Mouse (Mus musculus) neural tube, embryonic 14.5 days (tissue): ENCODE measurements at regions not wholly inside any gene's neighbourhood (a gene's known extent, or its start where the extent isn't known, plus 50 kb on each side); places are given as distances from the start of the nearest gene placed in this dataset.

Source experiments
- ATAC-seq: fragments of 200-750 bp; cut with Nextera tagmentation; 2 replicates; pipeline ENCODE4 v1.8.0; 2017; ENCODE audit warnings: low read depth, mild to moderate bottlenecking, moderate TSS enrichment, moderate library complexity
- H3K27ac ChIP-seq: fragments of 300-500 bp; sonication (generic); 2 replicates; pipeline ENCODE4 v1.5.1; 2014; ENCODE audit warnings: low read depth, mild to moderate bottlenecking, control low read depth, low read length, moderate library complexity, mixed read lengths
- H3K27me3 ChIP-seq: fragments of 300-500 bp; sonication (generic); 2 replicates; pipeline ENCODE4 v1.6.1; 2014; ENCODE audit warnings: low read length; ENCODE audit not compliant: control insufficient read depth, insufficient read depth
- H3K36me3 ChIP-seq: fragments of 300-500 bp; sonication (generic); 2 replicates; pipeline ENCODE4 v1.6.1; 2014; ENCODE audit warnings: low read length, mixed read lengths; ENCODE audit not compliant: control insufficient read depth, insufficient read depth
- H3K4me1 ChIP-seq: fragments of 300-500 bp; sonication (generic); 2 replicates; pipeline ENCODE4 v1.6.1; 2014; ENCODE audit warnings: low read length; ENCODE audit not compliant: control insufficient read depth, insufficient read depth
- H3K4me2 ChIP-seq: fragments of 300-500 bp; sonication (generic); 2 replicates; pipeline ENCODE4 v1.6.1; 2014; ENCODE audit warnings: mild to moderate bottlenecking, low read depth, low read length, control low read depth
- H3K4me3 ChIP-seq: fragments of 300-500 bp; sonication (generic); 2 replicates; pipeline ENCODE4 v1.5.1; 2014; ENCODE audit warnings: low read depth, low read length, control low read depth, mixed read lengths
- H3K9ac ChIP-seq: fragments of 300-500 bp; sonication (generic); replicated peaks from 2 replicates; pipeline ENCODE4 v1.6.1; 2014; ENCODE audit warnings: low read depth, mild to moderate bottlenecking, control low read depth, low read length, mixed read lengths
- H3K9me3 ChIP-seq: fragments of 300-500 bp; sonication (generic); 2 replicates; pipeline ENCODE4 v1.6.1; 2016; ENCODE audit warnings: low read length; ENCODE audit not compliant: control insufficient read depth
- whole genome bisulfite sequencing: fragments of 180-500 bp; shearing (Covaris S2); extraction: QIAGEN DNeasy Blood & Tissue Kit; methylation state at CpG from one replicate; pipeline ENCODE4 v1.1.7; 2014; 5-methylcytosine and 5-hydroxymethylcytosine counted together

DNA sequence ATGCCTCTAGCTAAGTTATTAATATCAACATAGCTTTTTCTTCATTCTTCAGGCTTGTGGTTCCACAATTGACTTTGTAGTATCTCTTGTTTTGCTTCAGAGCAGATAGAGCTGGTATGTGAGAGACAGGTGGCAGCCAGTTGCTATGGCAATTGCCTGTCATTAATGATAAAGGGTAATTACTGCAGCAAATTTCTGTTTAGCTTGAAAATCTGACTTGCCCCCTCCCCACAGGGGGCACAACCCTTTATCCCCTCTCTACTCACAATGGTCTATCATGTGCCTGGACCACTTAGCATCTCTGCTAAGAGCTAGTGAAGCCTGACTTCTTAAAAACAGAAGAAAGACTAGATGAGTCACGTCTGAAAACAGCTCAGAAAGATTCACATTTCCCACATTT, 157.1 kb upstream of the G2e3 start:
- Histone ChIP-seq H3K27ac (no peak overlapping the region), H3K4me3 (no peak overlapping the region), H3K27me3 (no peaks in the 10 kb centered on the region), H3K9me3 (no peaks in the 10 kb centered on the region), H3K4me1 (peaks cover 3% of the 10 kb centered on the region; the same call in 1 of the 2 replicates), H3K36me3 (no peaks in the 10 kb centered on the region), H3K4me2 (no peak overlapping the region), H3K9ac (no peak overlapping the region)
- WGBS, result 18% methylated on average over 1 of the region's 1 CpGs
- ATAC-seq, result no peak

DNA sequence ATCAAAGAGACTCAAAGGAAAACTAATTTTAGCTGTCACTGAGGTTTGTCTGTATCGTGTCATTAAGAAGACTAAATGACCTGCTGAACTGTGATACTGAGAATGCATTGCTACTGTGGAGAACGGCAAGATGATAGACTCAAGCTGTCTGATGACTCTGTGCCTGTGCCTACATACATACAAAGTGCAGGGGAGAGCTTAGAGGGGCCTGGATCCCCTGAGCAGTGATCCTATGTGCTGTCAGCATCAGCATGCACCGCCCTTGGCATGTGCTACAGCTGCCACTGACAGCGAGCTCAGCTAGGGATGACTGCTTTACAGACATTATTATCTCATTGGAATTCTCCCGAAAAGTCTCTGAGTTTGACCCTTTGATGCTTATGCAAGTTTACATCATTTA, 157.7 kb upstream of the G2e3 start:
- no peaks in the 10 kb centered on the region for H3K9me3 ChIP-seq
- no peak for ATAC-seq
- no peaks in the 10 kb centered on the region for H3K36me3 ChIP-seq
- 66% methylated on average over 5 of the region's 5 CpGs for WGBS
- H3K4me2 ChIP-seq, result no peak overlapping the region
- H3K4me3 ChIP-seq, result no peak overlapping the region
- H3K27ac ChIP-seq, result no peak overlapping the region
- H3K4me1 ChIP-seq, result peaks cover 3% of the 10 kb centered on the region; the same call in 1 of the 2 replicates
- no peaks in the 10 kb centered on the region for H3K27me3 ChIP-seq
- no peak overlapping the region for H3K9ac ChIP-seq

DNA sequence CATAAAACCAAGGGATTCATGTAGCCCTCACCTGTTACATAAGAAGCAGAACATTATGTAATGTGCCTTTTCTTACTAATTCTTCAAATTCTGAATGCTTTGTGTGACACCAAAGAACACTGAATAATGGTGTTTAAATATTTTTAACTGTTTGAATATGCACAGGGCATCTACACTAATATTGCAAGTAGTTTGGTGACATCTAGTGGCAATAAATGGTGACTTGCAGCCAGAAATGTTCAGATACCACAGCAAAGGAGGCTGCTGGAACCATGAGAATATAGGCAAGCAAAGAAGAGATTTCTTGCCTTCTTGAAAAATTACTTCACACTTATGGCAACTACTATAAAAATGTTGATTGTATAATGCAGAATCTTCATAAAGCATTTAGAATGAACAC, 159.6 kb upstream of the G2e3 start:
- H3K27ac ChIP-seq, result no peak overlapping the region
- peak; percentile 86 for ATAC-seq
- H3K27me3 ChIP-seq, result no peaks in the 10 kb centered on the region
- no peak overlapping the region for H3K9ac ChIP-seq
- H3K36me3 ChIP-seq, result no peaks in the 10 kb centered on the region
- H3K4me3 ChIP-seq, result no peak overlapping the region
- peaks cover 3% of the 10 kb centered on the region; the same call in 1 of the 2 replicates for H3K4me1 ChIP-seq
- H3K9me3 ChIP-seq, result no peaks in the 10 kb centered on the region
- H3K4me2 ChIP-seq, result no peak overlapping the region

DNA sequence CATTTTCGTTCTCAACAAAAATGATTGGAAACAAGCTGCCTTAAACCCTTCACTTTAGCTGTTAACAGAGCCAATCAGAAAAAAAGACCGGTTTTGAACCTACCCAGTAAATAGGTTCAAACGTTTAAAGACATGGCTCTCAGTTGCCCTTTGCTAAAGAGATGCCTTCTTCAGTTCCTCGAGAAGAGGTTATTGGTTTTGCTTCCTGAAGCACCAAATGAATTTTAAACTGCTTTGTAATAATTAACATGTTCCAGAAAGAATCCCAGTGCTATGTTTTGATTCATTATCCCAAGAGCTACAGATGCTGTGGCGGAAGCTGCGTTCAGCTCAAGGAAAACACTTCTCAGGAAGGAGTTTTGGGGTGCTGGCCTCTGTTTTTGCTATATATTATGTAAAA, 160.1 kb upstream of the G2e3 start:
- H3K36me3 ChIP-seq, result no peaks in the 10 kb centered on the region
- no peaks in the 10 kb centered on the region for H3K9me3 ChIP-seq
- H3K4me3 ChIP-seq, result no peak overlapping the region
- H3K27me3 ChIP-seq, result no peaks in the 10 kb centered on the region
- no peak overlapping the region for H3K9ac ChIP-seq
- H3K4me1 ChIP-seq, result peaks cover 3% of the 10 kb centered on the region; the same call in 1 of the 2 replicates
- H3K27ac ChIP-seq, result no peak overlapping the region
- WGBS, result 73% methylated on average over 6 of the region's 6 CpGs
- no peak for ATAC-seq
- H3K4me2 ChIP-seq, result no peak overlapping the region

DNA sequence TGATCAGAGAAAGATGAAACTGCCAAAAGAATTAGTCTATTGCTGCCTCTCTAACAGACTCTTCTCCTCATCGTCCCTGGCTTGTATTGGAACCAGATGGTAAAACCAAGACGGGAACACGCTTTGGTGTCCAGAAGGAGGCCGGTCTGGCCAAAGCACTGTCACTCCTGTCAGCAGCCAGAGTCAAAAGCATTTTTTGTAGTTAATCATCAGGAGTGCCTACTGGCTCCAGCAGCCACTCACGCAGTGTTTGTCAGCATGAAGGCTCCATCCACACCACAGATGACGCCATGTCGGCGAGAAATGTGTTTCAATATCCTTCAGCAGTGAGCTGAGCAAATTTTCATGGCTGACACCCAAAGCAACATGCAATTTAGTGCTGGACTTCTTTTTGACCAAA, 162.1 kb upstream of the G2e3 start:
- ATAC-seq, result no peak
- no peak overlapping the region for H3K9ac ChIP-seq
- H3K36me3 ChIP-seq, result no peaks in the 10 kb centered on the region
- no peak overlapping the region for H3K27ac ChIP-seq
- no peaks in the 10 kb centered on the region for H3K27me3 ChIP-seq
- no peak overlapping the region for H3K4me3 ChIP-seq
- no peaks in the 10 kb centered on the region for H3K9me3 ChIP-seq
- no peak overlapping the region for H3K4me2 ChIP-seq
- 83% methylated on average over 8 of the region's 8 CpGs for WGBS
- H3K4me1 ChIP-seq, result peaks cover 3% of the 10 kb centered on the region; the same call in 1 of the 2 replicates

DNA sequence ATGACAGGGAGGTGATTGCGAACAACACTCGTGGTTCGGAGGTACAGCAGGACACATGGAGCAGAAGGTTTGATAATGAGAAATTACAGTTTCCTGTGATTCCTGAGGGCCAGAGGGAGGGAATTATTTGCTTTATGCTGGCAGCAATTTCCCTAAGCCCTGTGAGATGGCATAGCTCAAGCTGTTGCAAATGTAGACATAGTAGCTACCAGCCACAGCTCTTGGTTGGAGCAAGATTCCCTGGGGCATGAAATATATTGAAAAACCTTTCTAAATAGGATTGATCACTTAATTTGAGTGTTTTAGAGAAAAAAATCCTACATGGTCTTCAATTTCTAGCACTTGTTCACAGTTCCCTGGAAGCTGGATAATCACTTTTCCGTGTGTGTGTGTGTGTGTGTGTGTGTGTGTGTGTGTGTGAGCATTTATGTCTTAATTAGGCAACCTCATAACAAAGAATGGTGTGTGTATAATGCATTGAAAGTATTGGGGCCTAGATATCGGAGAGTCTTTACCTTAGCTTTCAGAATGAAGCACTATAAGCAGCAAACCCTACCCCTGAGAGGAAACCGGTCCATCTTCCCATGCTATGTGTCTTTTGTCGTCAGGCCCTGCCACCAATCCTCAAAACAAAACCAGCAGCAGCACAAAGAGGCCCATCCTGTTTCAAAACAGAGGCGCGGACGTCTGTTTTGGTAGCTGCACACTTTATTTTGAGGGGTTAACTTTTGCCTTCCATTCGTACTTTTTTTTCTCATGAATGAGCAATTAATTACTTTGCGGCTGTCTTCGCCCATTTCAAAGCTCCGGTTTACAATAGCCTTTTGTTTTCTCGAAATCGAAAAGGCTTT, 172.7 kb upstream of the G2e3 start:
- ATAC-seq, result peak; percentile 49; the same call in 1 of the 2 replicates
- H3K4me3 ChIP-seq, result no peak overlapping the region
- no peaks in the 10 kb centered on the region for H3K27me3 ChIP-seq
- no peak overlapping the region for H3K27ac ChIP-seq
- no peaks in the 10 kb centered on the region for H3K36me3 ChIP-seq
- no peak overlapping the region for H3K9ac ChIP-seq
- 18% methylated on average over 16 of the region's 16 CpGs for WGBS
- H3K9me3 ChIP-seq, result no peaks in the 10 kb centered on the region
- no peaks in the 10 kb centered on the region for H3K4me1 ChIP-seq
- peak overlapping the region; percentile 33; the same call in 1 of the 2 replicates for H3K4me2 ChIP-seq

DNA sequence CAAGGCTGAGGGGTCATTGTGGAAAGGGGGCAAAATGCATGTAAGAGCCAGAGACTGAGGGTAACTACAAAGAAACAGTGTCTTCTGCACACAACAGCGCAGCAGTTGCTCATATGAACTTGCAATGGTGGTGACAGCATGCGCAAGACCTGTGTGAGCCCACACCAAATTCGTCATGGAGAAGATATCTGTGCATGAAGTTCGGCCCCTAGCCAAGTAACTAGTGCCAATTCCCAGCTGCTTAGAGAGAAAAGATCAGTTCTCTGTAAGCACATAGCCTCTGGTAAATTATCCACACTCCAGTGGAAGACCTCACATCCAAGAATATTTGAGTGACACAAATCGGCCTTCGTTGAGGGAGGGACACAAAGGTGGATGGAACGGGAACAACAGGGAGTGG, 182.7 kb upstream of the G2e3 start:
- WGBS, result 92% methylated on average over 7 of the region's 7 CpGs
- Histone ChIP-seq H3K4me1 (no peaks in the 10 kb centered on the region), H3K27ac (no peak overlapping the region), H3K9ac (no peak overlapping the region), H3K4me3 (no peak overlapping the region), H3K27me3 (no peaks in the 10 kb centered on the region), H3K9me3 (no peaks in the 10 kb centered on the region), H3K36me3 (no peaks in the 10 kb centered on the region), H3K4me2 (no peak overlapping the region)
- ATAC-seq, result no peak

DNA sequence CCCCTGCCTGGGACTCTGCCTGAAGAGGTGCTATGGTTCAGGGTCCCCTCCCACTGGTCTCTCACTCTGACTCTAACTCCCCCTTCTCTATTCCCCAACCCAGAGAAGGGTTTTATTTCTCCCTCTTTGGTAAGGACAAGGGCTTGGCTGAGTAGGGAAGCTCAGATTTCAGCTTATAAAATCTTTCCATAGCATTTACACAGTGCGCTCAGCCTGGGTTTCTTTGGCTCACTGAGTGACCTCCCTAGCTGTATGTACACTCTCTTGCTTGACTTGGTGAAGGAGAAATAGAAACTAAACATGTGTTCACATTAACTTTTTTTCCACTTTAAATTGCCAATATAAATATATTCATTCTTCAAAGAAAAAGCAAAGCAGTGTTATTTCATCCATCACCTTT, 186.9 kb upstream of the G2e3 start:
- Histone ChIP-seq H3K4me3 (no peak overlapping the region), H3K9ac (no peak overlapping the region), H3K36me3 (no peaks in the 10 kb centered on the region), H3K27me3 (no peaks in the 10 kb centered on the region), H3K4me2 (no peak overlapping the region), H3K27ac (no peak overlapping the region), H3K9me3 (no peaks in the 10 kb centered on the region), H3K4me1 (no peaks in the 10 kb centered on the region)
- ATAC-seq, result no peak
- 87% methylated on average over 1 of the region's 1 CpGs for WGBS

DNA sequence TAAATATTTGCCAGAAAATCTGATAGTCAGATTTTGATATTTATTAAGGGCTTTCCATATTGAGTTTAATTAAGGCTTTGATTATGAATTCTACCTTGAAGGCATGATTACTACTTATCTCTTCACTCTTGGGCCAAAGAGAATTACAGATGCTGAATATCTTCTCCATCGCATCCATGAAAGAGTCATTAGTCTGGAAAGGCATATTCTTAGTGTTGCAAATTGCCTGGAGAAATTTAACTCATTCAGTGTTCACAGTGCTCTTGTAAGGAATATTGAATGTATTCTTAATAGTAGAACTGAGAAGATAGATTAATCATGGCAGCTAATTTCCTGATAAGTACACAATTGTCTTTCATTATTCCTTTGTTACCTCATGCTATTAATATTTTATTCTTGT, 187.7 kb upstream of the G2e3 start:
- no peaks in the 10 kb centered on the region for H3K4me1 ChIP-seq
- no peaks in the 10 kb centered on the region for H3K36me3 ChIP-seq
- WGBS, result 53% methylated on average over 1 of the region's 1 CpGs
- no peaks in the 10 kb centered on the region for H3K27me3 ChIP-seq
- H3K27ac ChIP-seq, result no peak overlapping the region
- no peak overlapping the region for H3K4me2 ChIP-seq
- no peak overlapping the region for H3K4me3 ChIP-seq
- H3K9me3 ChIP-seq, result no peaks in the 10 kb centered on the region
- H3K9ac ChIP-seq, result no peak overlapping the region
- no peak for ATAC-seq
